14 mouse cellular contexts compared by ENCODE assay signal in the genomic region with DNA sequence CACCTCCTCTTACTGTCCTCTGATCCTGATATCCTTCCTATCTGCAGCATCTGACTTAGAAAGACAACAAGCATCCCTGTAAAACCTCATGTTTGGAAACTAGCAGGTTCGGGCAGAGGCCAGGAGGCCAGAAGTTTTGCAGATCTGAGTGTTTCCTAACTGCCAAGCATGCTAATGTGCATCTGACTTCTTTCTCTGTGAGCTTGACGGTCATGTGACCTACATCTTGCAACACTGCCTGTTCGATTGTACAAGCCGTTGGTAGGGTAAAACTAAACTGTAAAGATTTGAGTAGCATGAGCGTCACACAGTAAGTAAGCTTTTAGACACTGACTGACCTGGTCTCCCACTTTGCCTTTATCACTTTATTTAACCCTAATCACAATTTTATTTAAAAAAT. TPM values are rescaled to one million over a fixed set of nuclear protein-coding genes. Genes with fewer than 3 reads are reported as not detected.
DNase-seq lines count a peak whose midpoint lies in the region; ATAC-seq and TF ChIP-seq lines count a peak whose summit lies in the region.
"Had no signal": no experiment of that assay in that cellular context is flagged by ENCODE, and none has a peak within 500 bp of the region (broad histone marks: within the 10 kb centered on the region; RNA-seq: fewer than 3 reads in every experiment).

No protein-coding gene starts in this region.

- H3K36me3 ChIP-seq in liver, embryonic 14.5 days (replicated peaks; ENCODE audit: control insufficient read depth, insufficient read depth, low read depth), result no peaks in the 10 kb centered on the region
- no peaks in the 10 kb centered on the region for H3K36me3 ChIP-seq in liver, embryonic 11.5 days (ENCODE audit: control insufficient read depth, insufficient read depth, low read length)
- H3K36me3 ChIP-seq in liver, embryonic 15.5 days (replicated peaks), result no peaks in the 10 kb centered on the region
- H3K36me3 ChIP-seq: heart, embryonic 10.5 days; hindbrain, embryonic 13.5 days; lung, embryonic 15.5 days; midbrain, embryonic 12.5 days had no signal

- no peak overlapping the region for H3K4me3 ChIP-seq in liver, embryonic 14.5 days (ENCODE audit: insufficient read depth in 1 of 2, low read depth in 2 of 2, low read length in 2 of 2)
- H3K4me3 ChIP-seq in liver, embryonic 11.5 days (ENCODE audit: low read depth, low read length), result no peak overlapping the region
- H3K4me3 ChIP-seq in liver, embryonic 15.5 days (replicated peaks), result no peak overlapping the region
- H3K4me3 ChIP-seq: heart, embryonic 10.5 days; hindbrain, embryonic 13.5 days; lung, embryonic 15.5 days; midbrain, embryonic 12.5 days had no signal

- H3K9ac ChIP-seq in liver, embryonic 14.5 days (replicated peaks), result no peak overlapping the region
- H3K9ac ChIP-seq in liver, embryonic 11.5 days (ENCODE audit: low read depth, low read length), result no peak overlapping the region
- H3K9ac ChIP-seq in liver, embryonic 15.5 days, result no peak overlapping the region
- H3K9ac ChIP-seq: hindbrain, embryonic 13.5 days; lung, embryonic 15.5 days; midbrain, embryonic 12.5 days had no signal

- no peaks in the 10 kb centered on the region for H3K9me3 ChIP-seq in liver, embryonic 14.5 days (ENCODE audit: control insufficient read depth, low read length)
- no peaks in the 10 kb centered on the region for H3K9me3 ChIP-seq in liver, embryonic 11.5 days (ENCODE audit: control insufficient read depth, low read length)
- no peaks in the 10 kb centered on the region for H3K9me3 ChIP-seq in liver, embryonic 15.5 days (replicated peaks)
- H3K9me3 ChIP-seq: heart, embryonic 10.5 days; hindbrain, embryonic 13.5 days; lung, embryonic 15.5 days; midbrain, embryonic 12.5 days had no signal

- no peak overlapping the region for H3K4me2 ChIP-seq in liver, embryonic 14.5 days (ENCODE audit: low read depth)
- H3K4me2 ChIP-seq in liver, embryonic 11.5 days, result no peak overlapping the region
- no peak overlapping the region for H3K4me2 ChIP-seq in liver, embryonic 15.5 days
- H3K4me2 ChIP-seq: hindbrain, embryonic 13.5 days; lung, embryonic 15.5 days; midbrain, embryonic 12.5 days had no signal

- ATAC-seq in liver, embryonic 14.5 days (ENCODE audit: insufficient read depth), result peak; percentile 41
- no peak for ATAC-seq in liver, embryonic 11.5 days (replicated peaks; ENCODE audit: low FRiP score)
- ATAC-seq in liver, embryonic 15.5 days (ENCODE audit: insufficient read depth), result peak; percentile 19; the same call in 1 of the 2 replicates
- 0 out of 2 replicates have a peak, but pooled peaks have one; percentile 19 for ATAC-seq in megakaryocyte-erythroid progenitor cell, adult 5-6 weeks (replicated peaks; ENCODE audit: low FRiP score, low TSS enrichment, poor library complexity, severe bottlenecking)

- peak in 1 of 3 experiments; percentile 16 for DNase-seq in liver, embryonic 14.5 days (ENCODE audit: low read depth in 3 of 3, low spot score in 3 of 3)
- DNase-seq in liver, embryonic 11.5 days (ENCODE audit: low spot score), result no peak
- peak; percentile 51 for DNase-seq in NIH3T3 (ENCODE audit: low read depth)
- no peak for DNase-seq in testis, postnatal 10 days (ENCODE audit: low spot score)
- no peak for DNase-seq in Muller cell, postnatal 12 days (ENCODE audit: inconsistent ontology term)
- DNase-seq: gastrocnemius, postnatal 14 days; thymus, adult 18-20 months had no signal

- H3K4me1 ChIP-seq in liver, embryonic 14.5 days (replicated peaks; ENCODE audit: control insufficient read depth in 2 of 2, insufficient read depth in 2 of 2, low read length in 1 of 2), result no peaks in the 10 kb centered on the region
- H3K4me1 ChIP-seq in liver, embryonic 11.5 days (replicated peaks; ENCODE audit: control insufficient read depth, insufficient read depth, low read length), result no peaks in the 10 kb centered on the region
- peaks cover 18% of the 10 kb centered on the region for H3K4me1 ChIP-seq in liver, embryonic 15.5 days (replicated peaks)
- H3K4me1 ChIP-seq: hindbrain, embryonic 13.5 days; lung, embryonic 15.5 days; midbrain, embryonic 12.5 days had no signal

- WGBS in liver, embryonic 14.5 days (ENCODE audit: insufficient replicate concordance), result 65% methylated on average over 5 of the region's 5 CpGs
- 68% methylated on average over 5 of the region's 5 CpGs for WGBS in liver, embryonic 11.5 days
- WGBS in liver, embryonic 15.5 days (ENCODE audit: insufficient replicate concordance), result 52% methylated on average over 5 of the region's 5 CpGs

- no peak overlapping the region for H3K27ac ChIP-seq in liver, embryonic 14.5 days
- H3K27ac ChIP-seq in liver, embryonic 11.5 days (ENCODE audit: low read depth, low read length), result no peak overlapping the region
- H3K27ac ChIP-seq in liver, embryonic 15.5 days (replicated peaks), result no peak overlapping the region
- H3K27ac ChIP-seq: heart, embryonic 10.5 days; hindbrain, embryonic 13.5 days; kidney, postnatal 0 days; lung, embryonic 15.5 days; midbrain, embryonic 12.5 days had no signal

- H3K27me3 ChIP-seq in liver, embryonic 14.5 days (ENCODE audit: control insufficient read depth, insufficient read depth, low read length), result no peaks in the 10 kb centered on the region
- H3K27me3 ChIP-seq in liver, embryonic 11.5 days (replicated peaks; ENCODE audit: control insufficient read depth, insufficient read depth, low read length), result no peaks in the 10 kb centered on the region
- no peaks in the 10 kb centered on the region for H3K27me3 ChIP-seq in liver, embryonic 15.5 days
- H3K27me3 ChIP-seq: hindbrain, embryonic 13.5 days; lung, embryonic 15.5 days had no signal

- no peak for TF ChIP-seq EP300 in liver, embryonic 14.5 days (IDR thresholded peaks at IDR 0.05; ENCODE audit: low read depth)

- no peak for TF ChIP-seq CTCF in liver, embryonic 14.5 days (IDR thresholded peaks at IDR 0.05; ENCODE audit: low read depth)

RNA-seq across cellular contexts. Expression of a gene that starts 52.2 kb away (rescaled TPM):
- 16.9 and 24.2 TPM in 2 replicates for polyA plus RNA-seq in liver, embryonic 14.5 days (2012; rRNA removed)
- 51.9 and 56.9 TPM in 2 replicates for polyA plus RNA-seq in liver, embryonic 14.5 days (2014; fragmentation: Nextera tagmentation; extraction: Ambion mirVana)
- polyA plus RNA-seq in liver, embryonic 11.5 days (2014; fragmentation: Nextera tagmentation; extraction: Ambion mirVana), result 42.2 and 44.2 TPM in 2 replicates
- 43.0 and 45.5 TPM in 2 replicates for polyA plus RNA-seq in liver, embryonic 15.5 days (2015; fragmentation: Nextera tagmentation; extraction: Ambion mirVana)
- total RNA-seq in megakaryocyte-erythroid progenitor cell, adult 5-6 weeks (2014; fragmentation: Nextera tagmentation), result 54.3 and 72.8 TPM in 2 replicates
- 52.8 and 54.1 TPM in 2 replicates for total RNA-seq in megakaryocyte-erythroid progenitor cell, adult 5-6 weeks (2017)
